Mouse (Mus musculus) hindbrain, embryonic 11.5 days (tissue): ENCODE results near the gene Gm11444. TPM values are rescaled to one million over a fixed set of nuclear protein-coding genes. Genes with fewer than 3 reads are reported as not detected.

Experiments
- ATAC-seq: fragments of 200-750 bp; cut with Nextera tagmentation; 2 replicates; pipeline ENCODE4 v1.8.0; 2017; ENCODE audit warnings: mild to moderate bottlenecking, moderate TSS enrichment, moderate library complexity; ENCODE audit not compliant: low FRiP score
- DNase-seq: peaks from one replicate; pipeline ENCODE4 v3.0.0-alpha.2; 2015; ENCODE audit warnings: low spot score
- H3K27ac ChIP-seq: fragments of 300-500 bp; sonication (generic); 2 replicates; pipeline ENCODE4 v1.5.1; 2014; ENCODE audit warnings: mild to moderate bottlenecking, low read depth, low read length
- H3K27me3 ChIP-seq: fragments of 300-500 bp; sonication (generic); 2 replicates; pipeline ENCODE4 v1.6.1; 2014; ENCODE audit warnings: mild to moderate bottlenecking, low read length, moderate library complexity, mixed read lengths; ENCODE audit not compliant: control insufficient read depth, insufficient read depth
- H3K36me3 ChIP-seq: fragments of 300-500 bp; sonication (generic); 2 replicates; pipeline ENCODE4 v1.6.1; 2014; ENCODE audit warnings: mild to moderate bottlenecking, low read length, moderate library complexity, mixed read lengths; ENCODE audit not compliant: control insufficient read depth, insufficient read depth
- H3K4me1 ChIP-seq: fragments of 300-500 bp; sonication (generic); replicated peaks from 2 replicates; pipeline ENCODE4 v1.6.1; 2014; ENCODE audit warnings: low read length, mixed read lengths; ENCODE audit not compliant: control insufficient read depth, insufficient read depth
- H3K4me2 ChIP-seq: fragments of 300-500 bp; sonication (generic); replicated peaks from 2 replicates; pipeline ENCODE4 v1.6.1; 2014; ENCODE audit warnings: mild to moderate bottlenecking, low read depth, low read length
- H3K4me3 ChIP-seq: fragments of 300-500 bp; sonication (generic); 2 replicates; pipeline ENCODE4 v1.5.1; 2014; ENCODE audit warnings: low read depth, low read length
- H3K9ac ChIP-seq: fragments of 300-500 bp; sonication (generic); 2 replicates; pipeline ENCODE4 v1.6.1; 2014; ENCODE audit warnings: low read depth, low read length
- H3K9me3 ChIP-seq: fragments of 300-500 bp; sonication (generic); 2 replicates; pipeline ENCODE4 v1.6.1; 2016; ENCODE audit warnings: low read length; ENCODE audit not compliant: control insufficient read depth
- WGBS: fragments of 180-500 bp; shearing (Covaris S2); extraction: QIAGEN DNeasy Blood & Tissue Kit; methylation state at CpG from one replicate; pipeline ENCODE4 v1.1.7; 2014; 5-methylcytosine and 5-hydroxymethylcytosine counted together
- polyA plus RNA-seq: library from polyadenylated mRNA; unstranded; fragments of >200 nt; fragmentation: Nextera tagmentation; extraction: Ambion mirVana; gene quantifications from 2 replicates; pipeline ENCODE4 v1.2.1, GENCODE M21; 2014

Gm11444 gene
- polyA plus RNA-seq, 1 experiment from 2014 or later = not detected

GRCm38 (mm10) chr11:85816471-85816870, 33.7 kb downstream of the Gm11444 start:
- H3K36me3 ChIP-seq = no peaks in the 10 kb centered on the region
- no peak overlapping the region for H3K4me2 ChIP-seq
- no peak overlapping the region for H3K27ac ChIP-seq
- no peak overlapping the region for H3K4me3 ChIP-seq
- no peaks in the 10 kb centered on the region for H3K27me3 ChIP-seq
- H3K4me1 ChIP-seq = no peaks in the 10 kb centered on the region
- no peak for DNase-seq
- 69% methylated on average over 5 of the region's 5 CpGs for WGBS
- H3K9me3 ChIP-seq = no peaks in the 10 kb centered on the region
- H3K9ac ChIP-seq = no peak overlapping the region
- no peak for ATAC-seq

- no peaks in the 10 kb centered on the region for H3K27me3 ChIP-seq
- H3K4me3 ChIP-seq = no peak overlapping the region
- H3K4me1 ChIP-seq = no peaks in the 10 kb centered on the region
- H3K4me2 ChIP-seq = no peak overlapping the region
- WGBS = 55% methylated on average over 4 of the region's 4 CpGs
- ATAC-seq (no peak), DNase-seq (no peak)
- no peaks in the 10 kb centered on the region for H3K9me3 ChIP-seq
- no peak overlapping the region for H3K27ac ChIP-seq
- H3K36me3 ChIP-seq = no peaks in the 10 kb centered on the region
- H3K9ac ChIP-seq = no peak overlapping the region
These were observed 35.5 kb downstream of the Gm11444 start for GRCm38 (mm10) chr11:85814678-85815077.

- H3K9me3 ChIP-seq = no peaks in the 10 kb centered on the region
- H3K9ac ChIP-seq = no peak overlapping the region
- H3K36me3 ChIP-seq = no peaks in the 10 kb centered on the region
- no peak overlapping the region for H3K4me2 ChIP-seq
- no peak overlapping the region for H3K27ac ChIP-seq
- WGBS = 85% methylated on average over 12 of the region's 12 CpGs
- DNase-seq (no peak), ATAC-seq (no peak)
- no peak overlapping the region for H3K4me3 ChIP-seq
- no peaks in the 10 kb centered on the region for H3K4me1 ChIP-seq
- no peaks in the 10 kb centered on the region for H3K27me3 ChIP-seq
These were observed 37.7 kb downstream of the Gm11444 start for GRCm38 (mm10) chr11:85812201-85812966.

- no peak for ATAC-seq
These were observed 38.5 kb downstream of the Gm11444 start for GRCm38 (mm10) chr11:85811676-85812075.

DNA sequence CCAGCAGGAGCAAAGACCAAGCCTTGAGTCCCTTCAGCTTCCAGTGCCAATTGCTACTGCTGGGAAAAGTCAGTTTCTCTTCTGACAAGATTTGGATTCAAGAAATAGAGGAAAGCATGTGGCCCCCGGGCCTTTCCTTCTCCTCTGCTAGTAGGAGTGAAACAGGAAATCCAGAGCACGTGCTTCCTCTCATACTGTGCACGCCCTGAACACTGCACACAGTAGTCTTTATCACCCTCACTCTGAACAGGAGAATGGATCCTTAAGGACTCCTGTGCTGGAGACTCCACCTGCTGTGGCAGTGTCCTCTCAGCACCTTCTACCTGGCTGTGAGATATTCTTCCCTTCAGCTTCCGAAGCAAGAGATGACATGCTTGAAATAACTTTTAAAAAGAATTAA, 38.9 kb downstream of the Gm11444 start:
- DNase-seq (no peak), ATAC-seq (no peak)
- Histone ChIP-seq H3K27me3 (no peaks in the 10 kb centered on the region), H3K4me2 (no peak overlapping the region), H3K36me3 (no peaks in the 10 kb centered on the region), H3K4me3 (no peak overlapping the region), H3K9ac (no peak overlapping the region), H3K9me3 (no peaks in the 10 kb centered on the region), H3K27ac (no peak overlapping the region), H3K4me1 (no peaks in the 10 kb centered on the region)
- WGBS = 70% methylated on average over 4 of the region's 4 CpGs

More at GRCm38 (mm10) chr11:85811676-85812075, 38.5 kb downstream of the Gm11444 start:
- H3K27me3 ChIP-seq = no peaks in the 10 kb centered on the region
- H3K4me1 ChIP-seq = no peaks in the 10 kb centered on the region
- no peak overlapping the region for H3K9ac ChIP-seq
- no peak overlapping the region for H3K27ac ChIP-seq
- H3K9me3 ChIP-seq = no peaks in the 10 kb centered on the region
- 91% methylated on average over 5 of the region's 5 CpGs for WGBS
- no peaks in the 10 kb centered on the region for H3K36me3 ChIP-seq
- no peak overlapping the region for H3K4me2 ChIP-seq
- no peak for DNase-seq
- H3K4me3 ChIP-seq = no peak overlapping the region

- ATAC-seq = no peak
- no peaks in the 10 kb centered on the region for H3K27me3 ChIP-seq
- no peaks in the 10 kb centered on the region for H3K9me3 ChIP-seq
- no peak overlapping the region for H3K9ac ChIP-seq
- no peaks in the 10 kb centered on the region for H3K36me3 ChIP-seq
- H3K27ac ChIP-seq = no peak overlapping the region
- H3K4me3 ChIP-seq = no peak overlapping the region
- no peaks in the 10 kb centered on the region for H3K4me1 ChIP-seq
- H3K4me2 ChIP-seq = no peak overlapping the region
- no peak for DNase-seq
- WGBS = 87% methylated on average over 11 of the region's 11 CpGs
These were observed 42.8 kb downstream of the Gm11444 start for GRCm38 (mm10) chr11:85807353-85807752.

DNA sequence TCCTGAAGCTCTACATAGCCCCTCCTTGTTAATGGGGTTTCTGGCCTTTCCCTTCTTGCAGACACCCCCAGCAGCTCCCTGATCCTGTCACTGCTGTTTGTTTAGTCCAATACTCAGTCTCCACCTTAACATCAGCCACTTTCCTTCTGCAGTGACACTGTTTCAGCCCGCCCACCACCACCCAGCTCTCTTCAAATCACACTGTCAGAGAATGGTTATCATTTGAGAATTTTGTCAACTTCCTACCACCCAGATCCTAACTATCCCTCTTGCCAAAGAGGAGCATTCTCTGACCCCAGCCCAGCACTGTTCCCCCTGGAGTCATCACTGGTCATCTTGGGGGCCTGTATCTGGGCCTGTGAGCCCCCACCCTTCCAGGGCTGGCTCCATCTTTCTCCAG, 44.4 kb downstream of the Gm11444 start:
- 76% methylated on average over 1 of the region's 1 CpGs for WGBS
- Histone ChIP-seq H3K36me3 (no peaks in the 10 kb centered on the region), H3K9ac (no peak overlapping the region), H3K4me3 (no peak overlapping the region), H3K4me1 (no peaks in the 10 kb centered on the region), H3K27ac (no peak overlapping the region), H3K9me3 (no peaks in the 10 kb centered on the region), H3K4me2 (no peak overlapping the region), H3K27me3 (no peaks in the 10 kb centered on the region)
- DNase-seq = no peak
- ATAC-seq = no peak

DNA sequence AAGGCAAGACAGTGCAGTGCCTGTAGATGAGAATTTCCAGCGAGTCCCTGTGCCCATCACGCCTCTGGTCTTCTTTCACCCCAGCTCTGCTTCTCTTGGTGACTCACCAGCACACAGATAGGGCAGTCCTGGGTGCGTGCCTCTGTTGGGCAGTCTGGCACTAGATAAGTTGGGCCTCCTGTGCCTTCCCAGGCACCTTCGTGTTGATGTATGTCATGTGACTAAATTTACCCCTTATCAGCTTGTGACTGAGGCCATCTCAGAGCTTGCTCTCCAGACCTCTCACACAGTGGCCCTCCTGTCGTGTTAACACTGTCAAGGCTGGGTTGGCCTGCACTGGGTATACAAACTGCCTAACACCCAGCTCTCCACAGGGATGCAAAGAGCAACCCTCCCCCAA, 46.1 kb downstream of the Gm11444 start:
- Histone ChIP-seq H3K27ac (no peak overlapping the region), H3K4me1 (no peaks in the 10 kb centered on the region), H3K4me3 (no peak overlapping the region), H3K9ac (no peak overlapping the region), H3K36me3 (no peaks in the 10 kb centered on the region), H3K9me3 (no peaks in the 10 kb centered on the region), H3K4me2 (no peak overlapping the region), H3K27me3 (no peaks in the 10 kb centered on the region)
- ATAC-seq (no peak), DNase-seq (no peak)
- 78% methylated on average over 5 of the region's 5 CpGs for WGBS

GRCm38 (mm10) chr11:85800380-85800779, 49.8 kb downstream of the Gm11444 start:
- Histone ChIP-seq H3K36me3 (no peaks in the 10 kb centered on the region), H3K4me3 (no peak overlapping the region), H3K9me3 (no peaks in the 10 kb centered on the region), H3K9ac (no peak overlapping the region), H3K4me1 (no peaks in the 10 kb centered on the region), H3K27me3 (no peaks in the 10 kb centered on the region), H3K4me2 (no peak overlapping the region), H3K27ac (no peak overlapping the region)
- 85% methylated on average over 11 of the region's 11 CpGs for WGBS
- ATAC-seq (no peak), DNase-seq (no peak)
